Mouse (Mus musculus) Patski (cell line): ENCODE results near the gene Opalin. TPM values are rescaled to one million over a fixed set of nuclear protein-coding genes. Genes with fewer than 3 reads are reported as not detected.

ENCODE experiments used
- ATAC-seq: fragments of 100-300 bp; one replicate; pipeline ENCODE4 v1.8.0; 2021
- CTCF ChIA-PET: fragments of 350-600 bp; sonication (Branson Sonifier 250); formaldehyde crosslinking; loops from one replicate; lab custom pipeline; 2022; ENCODE audit warnings: inconsistent platforms; lab: Charles Lee
- POLR2A ChIA-PET: fragments of 350-600 bp; sonication (Branson Sonifier 250); formaldehyde crosslinking; loops from one replicate; lab custom pipeline; 2022; ENCODE audit warnings: antibody characterized with exemption, inconsistent platforms; lab: Charles Lee
- DNase-seq: peaks from one replicate; pipeline ENCODE4 v3.0.0-alpha.2; 2011; ENCODE audit warnings: low read depth, low spot score
- H3K27me3 ChIP-seq: fragments of 371-371 bp; one replicate; pipeline ENCODE4 v1.5.1; 2021
- CTCF ChIP-seq: fragments of 100-300 bp; IDR thresholded peaks from one replicate; pipeline ENCODE4 v1.5.1; 2021
- in situ Hi-C: fragments of 300-500 bp; cut with MboI; formaldehyde crosslinking; loops from 3 replicates; pipeline ENCODE4 v1.11.1; 2018; ENCODE audit warnings: low pct_unique_long_range_greater_than_20kb, mixed read lengths
- polyA plus RNA-seq: library from polyadenylated mRNA; unstranded; gene quantifications from one replicate; pipeline ENCODE4 v1.2.3, GENCODE M21; 2021

Opalin gene
- polyA plus RNA-seq, 1 experiment from 2014 or later = not detected

GRCm38 (mm10) chr19:41019164-41019675 lies 57.7 kb downstream of the Opalin start:
- CTCF ChIA-PET = no interaction called here
- no peak for ATAC-seq
- POLR2A ChIA-PET = interaction anchor here (0.7 kb wide), 1 partner anchor 14 kb away, joined by 3 read pairs; no protein-coding TSS in a partner anchor
- in situ Hi-C loops = no loop called here
- TF ChIP-seq CTCF = no peak
- H3K27me3 ChIP-seq = peaks cover 38% of the 10 kb centered on the region
- DNase-seq = no peak

GRCm38 (mm10) chr19:41015951-41016716 lies 60.8 kb downstream of the Opalin start:
- DNase-seq (no peak), ATAC-seq (peak; percentile 38)
- TF ChIP-seq CTCF = peak; percentile 77
- ChIA-PET POLR2A (interaction anchor here (1.5 kb wide), 1 partner anchor 53 kb away, joined by 3 read pairs; no protein-coding TSS in a partner anchor), CTCF (interaction anchor here (0.8 to 4.0 kb wide), 19 partner anchors 9 to 261 kb away, joined by 3 to 53 read pairs (median 4); partner anchors contain the start of gene Dntt)
- in situ Hi-C loops = no loop called here
- peaks cover 16% of the 10 kb centered on the region for H3K27me3 ChIP-seq

- in situ Hi-C loops = no loop called here
- peaks cover 6% of the 10 kb centered on the region for H3K27me3 ChIP-seq
- DNase-seq (no peak), ATAC-seq (no peak)
- ChIA-PET CTCF (interaction anchor here (0.7 to 4.0 kb wide), 4 partner anchors 16 to 51 kb away, joined by 3 to 53 read pairs (median 4); no protein-coding TSS in a partner anchor), POLR2A (interaction anchor here (1.3 kb wide), 1 partner anchor 42 kb away, joined by 6 read pairs; no protein-coding TSS in a partner anchor)
- TF ChIP-seq CTCF = no peak
Measured at GRCm38 (mm10) chr19:41014003-41014402, 62.9 kb downstream of the Opalin start.

GRCm38 (mm10) chr19:41013591-41013990 lies 63.3 kb downstream of the Opalin start:
- POLR2A ChIA-PET = interaction anchor here (1.3 kb wide), 1 partner anchor 41 kb away, joined by 6 read pairs; no protein-coding TSS in a partner anchor
- no peak for ATAC-seq
- in situ Hi-C loops = no loop called here

More at GRCm38 (mm10) chr19:41013591-41013990, 63.3 kb downstream of the Opalin start:
- CTCF ChIA-PET = interaction anchor here (0.7 to 4.0 kb wide), 5 partner anchors 16 to 255 kb away, joined by 3 to 53 read pairs (median 3); no protein-coding TSS in a partner anchor
- DNase-seq = no peak
- TF ChIP-seq CTCF = no peak
- peaks cover 2% of the 10 kb centered on the region for H3K27me3 ChIP-seq

Other genes starting within 250 kb of the Opalin start
- gene Ccnj, start 245.8 kb downstream of the Opalin start, polyA plus RNA-seq = 6.3 TPM
- 5.7 TPM for gene Zfp518a, start 182.4 kb downstream of the Opalin start, polyA plus RNA-seq
- gene Blnk, start 82.6 kb downstream of the Opalin start, polyA plus RNA-seq = 78.4 TPM
- 0.03 TPM for gene Dntt, start 47.8 kb downstream of the Opalin start, polyA plus RNA-seq
- 0.03 TPM for gene Tll2, start 129.7 kb upstream of the Opalin start, polyA plus RNA-seq
- gene Tm9sf3, start 186.9 kb upstream of the Opalin start, polyA plus RNA-seq = 304 TPM